Mouse (Mus musculus): ENCODE results near the gene Phyh.

The Phyh gene

GRCm38 (mm10) chr2:4918860-4919739 lies at the start of gene Phyh:
Gene Phyh, plus strand, starts transcription at chr2:4919019.
- peak; percentile 95 to 98 for DNase-seq (ENCODE audit: inconsistent age in 2 of 2, low spot score in 1 of 2)

GRCm38 (mm10) chr2:4872740-4873139 lies 46.1 kb upstream of the Phyh start:
- no peak for DNase-seq (ENCODE audit: inconsistent age in 2 of 2, low spot score in 1 of 2)

GRCm38 (mm10) chr2:4873331-4873730 lies 45.5 kb upstream of the Phyh start:
- peak; percentile 85 to 95 for DNase-seq (ENCODE audit: inconsistent age in 2 of 2, low spot score in 1 of 2)

- no peak for DNase-seq (ENCODE audit: inconsistent age in 2 of 2, low spot score in 1 of 2)
Observed at GRCm38 (mm10) chr2:4875090-4875489, 43.7 kb upstream of the Phyh start.

- DNase-seq (ENCODE audit: inconsistent age in 2 of 2, low spot score in 1 of 2) = peak in 1 of 2 experiments; percentile 66
Observed at GRCm38 (mm10) chr2:4876131-4876530, 42.7 kb upstream of the Phyh start.

- DNase-seq (ENCODE audit: inconsistent age in 2 of 2, low spot score in 1 of 2) = peak; percentile 61 to 87
Observed at GRCm38 (mm10) chr2:4880737-4881349, 38.0 kb upstream of the Phyh start.

GRCm38 (mm10) chr2:4881350-4882248 lies 37.2 kb upstream of the Phyh start, which contains the start of gene Sephs1:
Gene Sephs1, plus strand, starts transcription at chr2:4881564.
- peak; percentile 90 to 95 for DNase-seq (ENCODE audit: inconsistent age in 2 of 2, low spot score in 1 of 2)

- DNase-seq (ENCODE audit: inconsistent age in 2 of 2, low spot score in 1 of 2) = peak in 1 of 2 experiments; percentile 95
Observed at GRCm38 (mm10) chr2:4882249-4882791, 36.5 kb upstream of the Phyh start.

- no peak for DNase-seq (ENCODE audit: inconsistent age in 2 of 2, low spot score in 1 of 2)
Observed at GRCm38 (mm10) chr2:4883009-4883704, 35.7 kb upstream of the Phyh start.

- no peak for DNase-seq (ENCODE audit: inconsistent age in 2 of 2, low spot score in 1 of 2)
Observed at GRCm38 (mm10) chr2:4886896-4887295, 31.9 kb upstream of the Phyh start.

GRCm38 (mm10) chr2:4895598-4895997 lies 23.2 kb upstream of the Phyh start:
- no peak for DNase-seq (ENCODE audit: inconsistent age in 2 of 2, low spot score in 1 of 2)

- DNase-seq (ENCODE audit: inconsistent age in 2 of 2, low spot score in 1 of 2) = no peak
Observed at GRCm38 (mm10) chr2:4896970-4897369, 21.8 kb upstream of the Phyh start.

- no peak for DNase-seq (ENCODE audit: inconsistent age in 2 of 2, low spot score in 1 of 2)
Observed at GRCm38 (mm10) chr2:4900624-4901023, 18.2 kb upstream of the Phyh start.

GRCm38 (mm10) chr2:4902346-4902745 lies 16.5 kb upstream of the Phyh start:
- DNase-seq (ENCODE audit: inconsistent age in 2 of 2, low spot score in 1 of 2) = no peak

GRCm38 (mm10) chr2:4907120-4907519 lies 11.7 kb upstream of the Phyh start:
- DNase-seq (ENCODE audit: inconsistent age in 2 of 2, low spot score in 1 of 2) = no peak

- no peak for DNase-seq (ENCODE audit: inconsistent age in 2 of 2, low spot score in 1 of 2)
Observed at GRCm38 (mm10) chr2:4907916-4908315, 10.9 kb upstream of the Phyh start.

GRCm38 (mm10) chr2:4908771-4909315 lies 10.0 kb upstream of the Phyh start:
- no peak for DNase-seq (ENCODE audit: inconsistent age in 2 of 2, low spot score in 1 of 2)

- DNase-seq (ENCODE audit: inconsistent age in 2 of 2, low spot score in 1 of 2) = no peak
Observed at GRCm38 (mm10) chr2:4909909-4910308, 8.9 kb upstream of the Phyh start.

- no peak for DNase-seq (ENCODE audit: inconsistent age in 2 of 2, low spot score in 1 of 2)
Observed at GRCm38 (mm10) chr2:4910521-4910920, 8.3 kb upstream of the Phyh start.

GRCm38 (mm10) chr2:4913949-4914348 lies 4.9 kb upstream of the Phyh start:
- no peak for DNase-seq (ENCODE audit: inconsistent age in 2 of 2, low spot score in 1 of 2)
